Mouse (Mus musculus): ENCODE measurements at regions not wholly inside any gene's neighbourhood (a gene's known extent, or its start where the extent isn't known, plus 50 kb on each side); places are given as distances from the start of the nearest gene placed in this dataset.

GRCm38 (mm10) chr12:109911506-109911905, 311.4 kb upstream of the Rtl1 start:
- Histone ChIP-seq H3K4me1 (ENCODE audit: control insufficient read depth) (no peaks in the 10 kb centered on the region), H3K4me3 (replicated peaks) (no peak overlapping the region), H3K36me3 (ENCODE audit: control insufficient read depth) (no peaks in the 10 kb centered on the region), H3K27me3 (ENCODE audit: control insufficient read depth) (no peaks in the 10 kb centered on the region), H3K9me3 (ENCODE audit: control insufficient read depth, low read length) (peaks cover 3% of the 10 kb centered on the region; the same call in 1 of the 2 replicates)
- TF ChIP-seq GATA1 (IDR thresholded peaks at IDR 0.05; ENCODE audit: low read length) = no peak
- TF ChIP-seq TAL1 (IDR thresholded peaks at IDR 0.05; ENCODE audit: low read length) = no peak

GRCm38 (mm10) chr12:109917761-109918160, 317.6 kb upstream of the Rtl1 start:
- no peaks in the 10 kb centered on the region for H3K4me1 ChIP-seq (ENCODE audit: control insufficient read depth)
- H3K9me3 ChIP-seq (ENCODE audit: control insufficient read depth, low read length) = peaks cover 1% of the 10 kb centered on the region; the same call in 1 of the 2 replicates
- H3K27me3 ChIP-seq (ENCODE audit: control insufficient read depth) = no peaks in the 10 kb centered on the region
- H3K36me3 ChIP-seq (ENCODE audit: control insufficient read depth) = no peaks in the 10 kb centered on the region
- no peak overlapping the region for H3K4me3 ChIP-seq (replicated peaks)
- TF ChIP-seq GATA1 (IDR thresholded peaks at IDR 0.05; ENCODE audit: low read length) (no peak), TAL1 (IDR thresholded peaks at IDR 0.05; ENCODE audit: low read length) (no peak)

GRCm38 (mm10) chr12:109918901-109919300, 318.8 kb upstream of the Rtl1 start:
- H3K4me3 ChIP-seq (replicated peaks) = no peak overlapping the region
- TF ChIP-seq GATA1 (IDR thresholded peaks at IDR 0.05; ENCODE audit: low read length) = no peak
- TF ChIP-seq TAL1 (IDR thresholded peaks at IDR 0.05; ENCODE audit: low read length) = no peak
- H3K9me3 ChIP-seq (ENCODE audit: control insufficient read depth, low read length) = no peaks in the 10 kb centered on the region
- H3K27me3 ChIP-seq (ENCODE audit: control insufficient read depth) = no peaks in the 10 kb centered on the region
- H3K4me1 ChIP-seq (ENCODE audit: control insufficient read depth) = no peaks in the 10 kb centered on the region
- H3K36me3 ChIP-seq (ENCODE audit: control insufficient read depth) = no peaks in the 10 kb centered on the region

GRCm38 (mm10) chr12:109922111-109922510, 322.0 kb upstream of the Rtl1 start:
- Histone ChIP-seq H3K9me3 (ENCODE audit: control insufficient read depth, low read length) (no peaks in the 10 kb centered on the region), H3K4me1 (ENCODE audit: control insufficient read depth) (no peaks in the 10 kb centered on the region), H3K4me3 (replicated peaks) (no peak overlapping the region), H3K27me3 (ENCODE audit: control insufficient read depth) (no peaks in the 10 kb centered on the region), H3K36me3 (ENCODE audit: control insufficient read depth) (no peaks in the 10 kb centered on the region)
- TF ChIP-seq GATA1 (IDR thresholded peaks at IDR 0.05; ENCODE audit: low read length) = no peak
- TF ChIP-seq TAL1 (IDR thresholded peaks at IDR 0.05; ENCODE audit: low read length) = no peak

GRCm38 (mm10) chr12:109925866-109926265, 325.7 kb upstream of the Rtl1 start:
- Histone ChIP-seq H3K4me1 (ENCODE audit: control insufficient read depth) (no peaks in the 10 kb centered on the region), H3K27me3 (ENCODE audit: control insufficient read depth) (no peaks in the 10 kb centered on the region), H3K9me3 (ENCODE audit: control insufficient read depth, low read length) (no peaks in the 10 kb centered on the region), H3K36me3 (ENCODE audit: control insufficient read depth) (no peaks in the 10 kb centered on the region), H3K4me3 (replicated peaks) (no peak overlapping the region)
- TF ChIP-seq GATA1 (IDR thresholded peaks at IDR 0.05; ENCODE audit: low read length) (no peak), TAL1 (IDR thresholded peaks at IDR 0.05; ENCODE audit: low read length) (no peak)

- H3K36me3 ChIP-seq (ENCODE audit: control insufficient read depth) = no peaks in the 10 kb centered on the region
- no peak overlapping the region for H3K4me3 ChIP-seq (replicated peaks)
- no peaks in the 10 kb centered on the region for H3K9me3 ChIP-seq (ENCODE audit: control insufficient read depth, low read length)
- TF ChIP-seq GATA1 (IDR thresholded peaks at IDR 0.05; ENCODE audit: low read length) (no peak), TAL1 (IDR thresholded peaks at IDR 0.05; ENCODE audit: low read length) (no peak)
- H3K4me1 ChIP-seq (ENCODE audit: control insufficient read depth) = no peaks in the 10 kb centered on the region
- no peaks in the 10 kb centered on the region for H3K27me3 ChIP-seq (ENCODE audit: control insufficient read depth)
These were observed 326.5 kb upstream of the Rtl1 start for GRCm38 (mm10) chr12:109926643-109927042.

- no peaks in the 10 kb centered on the region for H3K27me3 ChIP-seq (ENCODE audit: control insufficient read depth)
- no peaks in the 10 kb centered on the region for H3K4me1 ChIP-seq (ENCODE audit: control insufficient read depth)
- H3K9me3 ChIP-seq (ENCODE audit: control insufficient read depth, low read length) = no peaks in the 10 kb centered on the region
- no peak overlapping the region for H3K4me3 ChIP-seq (replicated peaks)
- H3K36me3 ChIP-seq (ENCODE audit: control insufficient read depth) = no peaks in the 10 kb centered on the region
- TF ChIP-seq TAL1 (IDR thresholded peaks at IDR 0.05; ENCODE audit: low read length) (no peak), GATA1 (IDR thresholded peaks at IDR 0.05; ENCODE audit: low read length) (no peak)
These were observed 332.7 kb upstream of the Dio3 start for GRCm38 (mm10) chr12:109946179-109946578.

- no peaks in the 10 kb centered on the region for H3K9me3 ChIP-seq (ENCODE audit: control insufficient read depth, low read length)
These were observed 331.9 kb upstream of the Dio3 start for GRCm38 (mm10) chr12:109946936-109947335.

GRCm38 (mm10) chr12:109947886-109948433, 330.9 kb upstream of the Dio3 start:
- no peaks in the 10 kb centered on the region for H3K4me1 ChIP-seq (ENCODE audit: control insufficient read depth)
- no peaks in the 10 kb centered on the region for H3K27me3 ChIP-seq (ENCODE audit: control insufficient read depth)
- no peaks in the 10 kb centered on the region for H3K9me3 ChIP-seq (ENCODE audit: control insufficient read depth, low read length)
- TF ChIP-seq GATA1 (IDR thresholded peaks at IDR 0.05; ENCODE audit: low read length) (no peak), TAL1 (IDR thresholded peaks at IDR 0.05; ENCODE audit: low read length) (no peak)
- no peaks in the 10 kb centered on the region for H3K36me3 ChIP-seq (ENCODE audit: control insufficient read depth)
- no peak overlapping the region for H3K4me3 ChIP-seq (replicated peaks)

More at GRCm38 (mm10) chr12:109946936-109947335, 331.9 kb upstream of the Dio3 start:
- Histone ChIP-seq H3K36me3 (ENCODE audit: control insufficient read depth) (no peaks in the 10 kb centered on the region), H3K27me3 (ENCODE audit: control insufficient read depth) (no peaks in the 10 kb centered on the region), H3K4me1 (ENCODE audit: control insufficient read depth) (no peaks in the 10 kb centered on the region), H3K4me3 (replicated peaks) (no peak overlapping the region)
- TF ChIP-seq TAL1 (IDR thresholded peaks at IDR 0.05; ENCODE audit: low read length) = no peak
- no peak for TF ChIP-seq GATA1 (IDR thresholded peaks at IDR 0.05; ENCODE audit: low read length)

Measured in erythroblast, embryonic 14.5 days (primary cell).